Comparison of ENCODE assay signal across 7 mouse cellular contexts in genomic region chr7:99215347-99215855, GRCm38 (mm10). TPM values are rescaled to one million over a fixed set of nuclear protein-coding genes. Genes with fewer than 3 reads are reported as not detected.
DNase-seq lines count a peak whose midpoint lies in the region; ATAC-seq and TF ChIP-seq lines count a peak whose summit lies in the region.

No protein-coding gene starts in this region.

- WGBS in kidney, embryonic 15.5 days, result 31% methylated on average over 8 of the region's 8 CpGs
- WGBS in cerebellum, adult 2 months, result 81% methylated on average over 8 of the region's 8 CpGs

- ATAC-seq in kidney, embryonic 15.5 days (replicated peaks; ENCODE audit: low FRiP score), result peak; percentile 54; the same call in 1 of the 2 replicates
- ATAC-seq in inflammation-experienced regulatory T-cells, adult 6 months, result no peak

- no peak overlapping the region for H3K9ac ChIP-seq in kidney, embryonic 15.5 days

- DNase-seq in urinary bladder, postnatal 14 days (ENCODE audit: low spot score), result peak; percentile 69
- DNase-seq in urinary bladder, adult 2 months (ENCODE audit: low spot score), result no peak
- DNase-seq in gastrocnemius, postnatal 14 days, result peak; percentile 49
- no peak for DNase-seq in cerebellum, adult 2 months
- no peak for DNase-seq in embryo, embryonic 10 days (ENCODE audit: low spot score)

- no peak overlapping the region for H3K4me2 ChIP-seq in kidney, embryonic 15.5 days

- no peak overlapping the region for H3K4me3 ChIP-seq in kidney, embryonic 15.5 days (replicated peaks)
- no peak overlapping the region for H3K4me3 ChIP-seq in cerebellum, adult 2 months (replicated peaks; ENCODE audit: insufficient read depth, low read depth, low read length)

- TF ChIP-seq CTCF in cerebellum, adult 2 months (IDR thresholded peaks at IDR 0.05; ENCODE audit: borderline replicate concordance, insufficient read depth, low read depth, low read length), result no peak

- no peaks in the 10 kb centered on the region for H3K36me3 ChIP-seq in kidney, embryonic 15.5 days

- no peak for TF ChIP-seq POLR2A in cerebellum, adult 2 months (IDR thresholded peaks at IDR 0.05; ENCODE audit: borderline replicate concordance, insufficient read depth, low read length)

- H3K4me1 ChIP-seq in kidney, embryonic 15.5 days, result peaks cover 3% of the 10 kb centered on the region; the same call in 1 of the 2 replicates
- no peaks in the 10 kb centered on the region; the same call in 1 of the 2 replicates for H3K4me1 ChIP-seq in cerebellum, adult 2 months (ENCODE audit: control insufficient read depth, insufficient read depth, low read length)

- no peaks in the 10 kb centered on the region for H3K9me3 ChIP-seq in kidney, embryonic 15.5 days (replicated peaks)

- no peak overlapping the region for H3K27ac ChIP-seq in kidney, embryonic 15.5 days
- H3K27ac ChIP-seq in cerebellum, adult 2 months (ENCODE audit: insufficient read depth, low read length), result no peak overlapping the region

- intact Hi-C loops in gastrocnemius, postnatal 14 days (cut with DNase I; ENCODE audit: low total_unique reads), result no loop called here

- no peaks in the 10 kb centered on the region for H3K27me3 ChIP-seq in kidney, embryonic 15.5 days
- no peaks in the 10 kb centered on the region for H3K27me3 ChIP-seq in cerebellum, adult 2 months (ENCODE audit: control insufficient read depth, insufficient read depth, low read length)

RNA-seq across cellular contexts. Expression of gene Mogat2, which starts 23.0 kb away (rescaled TPM):
- 1.0 and 1.3 TPM in 2 replicates for polyA plus RNA-seq in urinary bladder, adult 2 months (2012; rRNA removed)
- total RNA-seq in gastrocnemius, postnatal 14 days (2021), result under 1 TPM in 1 of 2 experiments, not detected in 1; 0.14 TPM
- 6.6 and 7.7 TPM in 2 replicates for polyA plus RNA-seq in kidney, embryonic 15.5 days (2015; fragmentation: Nextera tagmentation; extraction: Ambion mirVana)
- polyA plus RNA-seq in inflammation-experienced regulatory T-cells, adult 6 months (2017; shearing (Covaris generic)), result not detected
- 0.05 TPM in 1 of 2 replicates, not detected in the other for polyA plus RNA-seq in cerebellum, adult 2 months (2012; rRNA removed)

RNA-seq across cellular contexts. Expression of gene Dgat2, which starts 32.9 kb away (rescaled TPM):
- polyA plus RNA-seq in urinary bladder, adult 2 months (2012; rRNA removed), result 82.3 and 95.8 TPM in 2 replicates
- total RNA-seq in gastrocnemius, postnatal 14 days (2021), result 10 to 100 TPM; 19.0 to 37.9 TPM
- 29.0 and 31.2 TPM in 2 replicates for polyA plus RNA-seq in kidney, embryonic 15.5 days (2015; fragmentation: Nextera tagmentation; extraction: Ambion mirVana)
- 1 to 10 TPM in 1 of 3 experiments, under 1 TPM in 2; 0.54 to 1.8 (median 0.91) TPM for polyA plus RNA-seq in inflammation-experienced regulatory T-cells, adult 6 months (2017; shearing (Covaris generic))
- 26.2 and 28.1 TPM in 2 replicates for polyA plus RNA-seq in cerebellum, adult 2 months (2012; rRNA removed)

RNA-seq across cellular contexts. Expression of gene Map6, which starts 51.8 kb away (rescaled TPM):
- 13.1 and 16.0 TPM in 2 replicates for polyA plus RNA-seq in urinary bladder, adult 2 months (2012; rRNA removed)
- total RNA-seq in gastrocnemius, postnatal 14 days (2021), result 1 to 10 TPM; 3.9 to 6.6 TPM
- 2.1 and 4.2 TPM in 2 replicates for polyA plus RNA-seq in kidney, embryonic 15.5 days (2015; fragmentation: Nextera tagmentation; extraction: Ambion mirVana)
- polyA plus RNA-seq in inflammation-experienced regulatory T-cells, adult 6 months (2017; shearing (Covaris generic)), result 1 to 10 TPM; 3.1 to 5.6 (median 3.2) TPM
- polyA plus RNA-seq in cerebellum, adult 2 months (2012; rRNA removed), result 76.4 and 78.9 TPM in 2 replicates

Comparison
In these comparisons a context has a peak if more than half of its experiments do, and no peak if none do; other contexts are left out.
1. DNase-seq: peak in urinary bladder, postnatal 14 days (single experiment) and gastrocnemius, postnatal 14 days (single experiment); none in urinary bladder, adult 2 months (single experiment), cerebellum, adult 2 months (0 of 2) and embryo, embryonic 10 days (single experiment).